Mouse (Mus musculus) limb, embryonic 11.5 days (tissue): ENCODE results near the gene Axdnd1. TPM values are rescaled to one million over a fixed set of nuclear protein-coding genes. Genes with fewer than 3 reads are reported as not detected.
"Not testable (repeated sequence)": the region's sequence is repeated elsewhere in the genome, so short reads cannot be mapped to it uniquely, and the experiment has no call there.

Experiments
- ATAC-seq: fragments of 200-750 bp; cut with Nextera tagmentation; 2 replicates; pipeline ENCODE4 v1.8.0; 2017; ENCODE audit warnings: low read depth; ENCODE audit not compliant: insufficient number of reproducible peaks, low FRiP score, low TSS enrichment
- DNase-seq: peaks from one replicate; pipeline ENCODE4 v3.0.0-alpha.2; 2015; ENCODE audit warnings: low spot score
- H3K27ac ChIP-seq: fragments of 300-500 bp; sonication (generic); replicated peaks from 2 replicates; pipeline ENCODE4 v1.5.1; 2014; ENCODE audit warnings: low read depth, mild to moderate bottlenecking, low read length
- H3K27me3 ChIP-seq: fragments of 300-500 bp; sonication (generic); 2 replicates; pipeline ENCODE4 v1.6.1; 2014; ENCODE audit warnings: mild to moderate bottlenecking, low read length, mixed read lengths; ENCODE audit not compliant: control insufficient read depth, insufficient read depth
- H3K36me3 ChIP-seq: fragments of 300-500 bp; sonication (generic); 2 replicates; pipeline ENCODE4 v1.6.1; 2014; ENCODE audit warnings: mild to moderate bottlenecking, low read length, moderate library complexity, mixed read lengths; ENCODE audit not compliant: control insufficient read depth, insufficient read depth
- H3K4me1 ChIP-seq: fragments of 300-500 bp; sonication (generic); 2 replicates; pipeline ENCODE4 v1.6.1; 2014; ENCODE audit warnings: low read length, mixed read lengths; ENCODE audit not compliant: control insufficient read depth, insufficient read depth
- H3K4me2 ChIP-seq: fragments of 300-500 bp; sonication (generic); 2 replicates; pipeline ENCODE4 v1.6.1; 2014; ENCODE audit warnings: low read depth, mild to moderate bottlenecking, moderate library complexity; ENCODE audit not compliant: severe bottlenecking
- H3K4me3 ChIP-seq: fragments of 300-500 bp; sonication (generic); 2 replicates; pipeline ENCODE4 v1.5.1; 2014; ENCODE audit warnings: low read depth, low read length
- H3K9ac ChIP-seq: fragments of 300-500 bp; sonication (generic); 2 replicates; pipeline ENCODE4 v1.6.1; 2014; ENCODE audit warnings: mild to moderate bottlenecking, low read length
- H3K9me3 ChIP-seq: fragments of 300-500 bp; sonication (generic); 2 replicates; pipeline ENCODE4 v1.6.1; 2016; ENCODE audit warnings: low read length; ENCODE audit not compliant: control insufficient read depth
- WGBS: fragments of 180-500 bp; shearing (Covaris S2); extraction: QIAGEN DNeasy Blood & Tissue Kit; methylation state at CpG from one replicate; pipeline ENCODE4 v1.1.7; 2014; 5-methylcytosine and 5-hydroxymethylcytosine counted together
- polyA plus RNA-seq: library from polyadenylated mRNA; unstranded; fragments of >200 nt; fragmentation: Nextera tagmentation; extraction: Ambion mirVana; gene quantifications from 2 replicates; pipeline ENCODE4 v1.2.1, GENCODE M21; 2014

Gene Axdnd1
- polyA plus RNA-seq, 1 experiment from 2014 or later, result 0.12 TPM

GRCm38 (mm10) chr1:156289222-156289587, 131.8 kb downstream of the Axdnd1 start:
- H3K9me3 ChIP-seq, H3K9ac ChIP-seq, DNase-seq, H3K4me3 ChIP-seq, H3K27ac ChIP-seq, H3K4me1 ChIP-seq, H3K36me3 ChIP-seq, H3K27me3 ChIP-seq, ATAC-seq, H3K4me2 ChIP-seq: not testable (repeated sequence)
- WGBS, result 81% methylated on average over 9 of the region's 10 CpGs

- no peaks in the 10 kb centered on the region for H3K36me3 ChIP-seq
- H3K4me2 ChIP-seq, result no peak overlapping the region
- no peak overlapping the region for H3K27ac ChIP-seq
- DNase-seq (no peak), ATAC-seq (no peak)
- H3K27me3 ChIP-seq, result no peaks in the 10 kb centered on the region
- 77% methylated on average over 9 of the region's 9 CpGs for WGBS
- H3K4me1 ChIP-seq, result no peaks in the 10 kb centered on the region
- H3K9me3 ChIP-seq, result no peaks in the 10 kb centered on the region
- no peak overlapping the region for H3K9ac ChIP-seq
- H3K4me3 ChIP-seq, result no peak overlapping the region
Measured at GRCm38 (mm10) chr1:156288556-156289221, 132.3 kb downstream of the Axdnd1 start.

- Histone ChIP-seq H3K27ac (no peak overlapping the region), H3K36me3 (no peaks in the 10 kb centered on the region), H3K4me2 (no peak overlapping the region), H3K4me1 (no peaks in the 10 kb centered on the region), H3K27me3 (no peaks in the 10 kb centered on the region), H3K4me3 (no peak overlapping the region), H3K9ac (no peak overlapping the region), H3K9me3 (no peaks in the 10 kb centered on the region)
- WGBS, result 84% methylated on average over 5 of the region's 5 CpGs
- ATAC-seq (no peak), DNase-seq (no peak)
Measured at GRCm38 (mm10) chr1:156285541-156285896, 135.4 kb downstream of the Axdnd1 start.

- H3K4me3 ChIP-seq, result no peak overlapping the region
- WGBS, result 52% methylated on average over 9 of the region's 9 CpGs
- no peak overlapping the region for H3K27ac ChIP-seq
- no peaks in the 10 kb centered on the region for H3K4me1 ChIP-seq
- H3K9ac ChIP-seq, result no peak overlapping the region
- no peak overlapping the region for H3K4me2 ChIP-seq
- DNase-seq (no peak), ATAC-seq (no peak)
- no peaks in the 10 kb centered on the region for H3K9me3 ChIP-seq
- H3K36me3 ChIP-seq, result no peaks in the 10 kb centered on the region
- H3K27me3 ChIP-seq, result no peaks in the 10 kb centered on the region
Measured at GRCm38 (mm10) chr1:156284851-156285540, 136.0 kb downstream of the Axdnd1 start.

- Histone ChIP-seq H3K36me3 (no peaks in the 10 kb centered on the region), H3K4me2 (no peak overlapping the region), H3K9me3 (no peaks in the 10 kb centered on the region), H3K27me3 (no peaks in the 10 kb centered on the region), H3K9ac (no peak overlapping the region), H3K27ac (no peak overlapping the region), H3K4me1 (no peaks in the 10 kb centered on the region), H3K4me3 (no peak overlapping the region)
- 84% methylated on average over 10 of the region's 10 CpGs for WGBS
- DNase-seq (no peak), ATAC-seq (no peak)
Measured at GRCm38 (mm10) chr1:156284207-156284606, 136.8 kb downstream of the Axdnd1 start.

GRCm38 (mm10) chr1:156280131-156280530, 140.8 kb downstream of the Axdnd1 start:
- 80% methylated on average over 7 of the region's 7 CpGs for WGBS
- H3K9ac ChIP-seq, result no peak overlapping the region
- no peak overlapping the region for H3K27ac ChIP-seq
- H3K9me3 ChIP-seq, result no peaks in the 10 kb centered on the region
- H3K4me2 ChIP-seq, result no peak overlapping the region
- no peaks in the 10 kb centered on the region for H3K27me3 ChIP-seq
- H3K4me1 ChIP-seq, result no peaks in the 10 kb centered on the region
- no peak overlapping the region for H3K4me3 ChIP-seq
- no peak for ATAC-seq
- no peaks in the 10 kb centered on the region for H3K36me3 ChIP-seq
- DNase-seq, result no peak

GRCm38 (mm10) chr1:156273647-156274046, 147.3 kb downstream of the Axdnd1 start:
- no peaks in the 10 kb centered on the region for H3K36me3 ChIP-seq
- ATAC-seq, result no peak
- no peak overlapping the region for H3K4me2 ChIP-seq
- H3K4me1 ChIP-seq, result no peaks in the 10 kb centered on the region
- no peaks in the 10 kb centered on the region for H3K27me3 ChIP-seq
- H3K4me3 ChIP-seq, result no peak overlapping the region
- no peak for DNase-seq
- no peaks in the 10 kb centered on the region for H3K9me3 ChIP-seq
- H3K27ac ChIP-seq, result no peak overlapping the region
- no peak overlapping the region for H3K9ac ChIP-seq
- WGBS, result 56% methylated on average over 7 of the region's 7 CpGs
